Mouse (Mus musculus) left cerebral cortex, adult 2 months (tissue): ENCODE data around the gene Olfr1195. TPM values are rescaled to one million over a fixed set of nuclear protein-coding genes. Genes with fewer than 3 reads are reported as not detected.
"Not testable (repeated sequence)": the region's sequence is repeated elsewhere in the genome, so short reads cannot be mapped to it uniquely, and the experiment has no call there.

Experiments
- DNase-seq, 2 experiments: peaks; one replicate each; pipeline ENCODE4 v3.0.0; 2021 to 2022; ENCODE audit warnings: low spot score in 2 of 2, mixed read lengths in 1 of 2; ENCODE audit errors: extremely low spot score in 1 of 2
- H3K27ac ChIP-seq: fragments of 200-600 bp; 2 replicates; pipeline ENCODE4 v1.8.1; 2022
- H3K4me3 ChIP-seq: fragments of 200-600 bp; 2 replicates; pipeline ENCODE4 v1.8.1; 2022
- CTCF ChIP-seq: fragments of 200-600 bp; IDR thresholded peaks from 2 replicates; pipeline ENCODE4 v1.8.1; 2022; ENCODE audit warnings: antibody characterized with exemption, mild to moderate bottlenecking, moderate library complexity
- intact Hi-C: fragments of 180-260 bp; cut with DNase I; formaldehyde crosslinking; loops from one replicate; pipeline ENCODE4 v1.15.1; 2025
- long read RNA-seq, 2 experiments: library from polyadenylated mRNA; stranded (forward); transcript quantifications; one replicate each; pipeline ENCODE4 v2.0.0; 2021; ENCODE audit warnings: borderline mapping rate in 2 of 2
- total RNA-seq, 2 experiments: library from RNA; stranded (reverse); gene quantifications; 2 replicates each; pipeline ENCODE4 v1.2.3; 2021

Gene Olfr1195
- total RNA-seq: not detected
- long read RNA-seq, experiment 1: 0 reads
- long read RNA-seq, experiment 2: 0 reads

GRCm38 (mm10) chr2:88689087-88689486 lies at the start of gene Olfr1195:
Gene Olfr1195 (minus strand): TSS chr2:88689187.
- TF ChIP-seq CTCF: no peak
- intact Hi-C loops: no loop called here
- Histone ChIP-seq H3K4me3 (no peak within 1 kb of the TSS), H3K27ac (no peak within 1 kb of the TSS)
- no peak for DNase-seq

- intact Hi-C loops: no loop called here
- Histone ChIP-seq H3K27ac (no peak within 1 kb of the TSS), H3K4me3 (no peak within 1 kb of the TSS)
- TF ChIP-seq CTCF: no peak
- no peak for DNase-seq
These were observed 43.3 kb upstream of the Olfr1195 start, which contains the start of gene Olfr1197 for GRCm38 (mm10) chr2:88732266-88732665. Gene Olfr1197 (minus strand): TSS chr2:88732366.

GRCm38 (mm10) chr2:88704497-88704896 lies 15.5 kb upstream of the Olfr1195 start, which contains the start of gene Olfr1196:
Gene Olfr1196 (minus strand): TSS chr2:88704597.
- Histone ChIP-seq H3K27ac (no peak within 1 kb of the TSS), H3K4me3 (no peak within 1 kb of the TSS)
- intact Hi-C loops: no loop called here
- DNase-seq: no peak
- no peak for TF ChIP-seq CTCF

- intact Hi-C loops, DNase-seq: not testable (repeated sequence)
These were observed 13.7 kb downstream of the Olfr1195 start, which contains the start of gene Olfr1193 for GRCm38 (mm10) chr2:88675328-88675727. Gene Olfr1193 (plus strand): TSS chr2:88675628.

GRCm38 (mm10) chr2:88648209-88648608 lies 40.8 kb downstream of the Olfr1195 start, which contains the start of gene Olfr1192-ps1:
Gene Olfr1192-ps1 (plus strand): TSS chr2:88648509.
- TF ChIP-seq CTCF: no peak
- intact Hi-C loops: no loop called here
- DNase-seq: no peak
- H3K27ac ChIP-seq: no peak within 1 kb of the TSS
- H3K4me3 ChIP-seq: no peak within 1 kb of the TSS

More at GRCm38 (mm10) chr2:88675328-88675727, 13.7 kb downstream of the Olfr1195 start, which contains the start of gene Olfr1193:
- not testable (repeated sequence) for H3K27ac ChIP-seq, H3K4me3 ChIP-seq

GRCm38 (mm10) chr2:88640242-88640641 lies 48.7 kb downstream of the Olfr1195 start, which contains the start of gene Olfr1191-ps1:
Gene Olfr1191-ps1 (plus strand): TSS chr2:88640542.
- intact Hi-C loops, DNase-seq: not testable (repeated sequence)

More at GRCm38 (mm10) chr2:88640242-88640641, 48.7 kb downstream of the Olfr1195 start, which contains the start of gene Olfr1191-ps1:
- not testable (repeated sequence) for H3K27ac ChIP-seq, H3K4me3 ChIP-seq

Other genes with a start within 250 kb of the Olfr1195 start
- not detected for gene Gm13757, start 240.1 kb downstream of the Olfr1195 start, total RNA-seq
- not detected for gene Olfr1183, start 234.3 kb downstream of the Olfr1195 start, total RNA-seq
- not detected for gene Olfr1184, start 205.6 kb downstream of the Olfr1195 start, total RNA-seq
- gene Olfr1185-ps1, start 195.9 kb downstream of the Olfr1195 start, total RNA-seq: not detected
- gene Olfr1186, start 170.6 kb downstream of the Olfr1195 start, total RNA-seq: not detected
- gene Olfr1188, start 132.3 kb downstream of the Olfr1195 start, total RNA-seq: not detected
- not detected for gene Olfr1189, start 102.7 kb downstream of the Olfr1195 start, total RNA-seq
- gene Olfr1191-ps1, start 48.6 kb downstream of the Olfr1195 start, total RNA-seq: under 1 TPM in 1 of 2 experiments, not detected in 1; 0.05 TPM
- gene Olfr1192-ps1, start 40.7 kb downstream of the Olfr1195 start, total RNA-seq: not detected
- not detected for gene Olfr1193, start 13.6 kb downstream of the Olfr1195 start, total RNA-seq
- gene Olfr1196, start 15.4 kb upstream of the Olfr1195 start, total RNA-seq: not detected
- not detected for gene Olfr1197, start 43.2 kb upstream of the Olfr1195 start, total RNA-seq
- not detected for gene Olfr1198, start 62.2 kb upstream of the Olfr1195 start, total RNA-seq
- not detected for gene Olfr1199, start 71.3 kb upstream of the Olfr1195 start, total RNA-seq
- gene Olfr1200, start 81.3 kb upstream of the Olfr1195 start, total RNA-seq: not detected
- gene Olfr1201, start 103.8 kb upstream of the Olfr1195 start, total RNA-seq: not detected
- not detected for gene Olfr1202, start 125.3 kb upstream of the Olfr1195 start, total RNA-seq
- not detected for gene Olfr1205, start 140.6 kb upstream of the Olfr1195 start, total RNA-seq
- not detected for gene Olfr1204, start 160.1 kb upstream of the Olfr1195 start, total RNA-seq
- gene Olfr1206, start 174.0 kb upstream of the Olfr1195 start, total RNA-seq: not detected
- not detected for gene Olfr1208, start 213.1 kb upstream of the Olfr1195 start, total RNA-seq
- gene Olfr1209, start 226.0 kb upstream of the Olfr1195 start, total RNA-seq: not detected
- gene Olfr1211, start 248.9 kb upstream of the Olfr1195 start, total RNA-seq: not detected